Mouse (Mus musculus) forebrain, embryonic 15.5 days (tissue): ENCODE data around the gene P2ry12. TPM values are rescaled to one million over a fixed set of nuclear protein-coding genes. Genes with fewer than 3 reads are reported as not detected.
A peak's percentile ranks its signal among the peaks of the same experiment; 100 is the strongest.

ENCODE experiments used
- ATAC-seq: fragments of 200-750 bp; cut with Nextera tagmentation; replicated peaks from 2 replicates; pipeline ENCODE4 v1.8.0; 2017; ENCODE audit warnings: mild to moderate bottlenecking, moderate TSS enrichment, moderate library complexity
- H3K27ac ChIP-seq: fragments of 300-500 bp; sonication (generic); replicated peaks from 2 replicates; pipeline ENCODE4 v1.5.1; 2015; ENCODE audit warnings: mild to moderate bottlenecking, inconsistent platforms
- H3K27me3 ChIP-seq: fragments of 300-500 bp; sonication (generic); 2 replicates; pipeline ENCODE4 v1.6.1; 2015; ENCODE audit warnings: inconsistent platforms
- H3K36me3 ChIP-seq: fragments of 300-500 bp; sonication (generic); 2 replicates; pipeline ENCODE4 v1.6.1; 2015; ENCODE audit warnings: mild to moderate bottlenecking, inconsistent platforms
- H3K4me1 ChIP-seq: fragments of 300-500 bp; sonication (generic); 2 replicates; pipeline ENCODE4 v1.6.1; 2015; ENCODE audit warnings: inconsistent platforms
- H3K4me2 ChIP-seq: fragments of 300-500 bp; sonication (generic); replicated peaks from 2 replicates; pipeline ENCODE4 v1.6.1; 2015; ENCODE audit warnings: mild to moderate bottlenecking, inconsistent platforms
- H3K4me3 ChIP-seq: fragments of 300-500 bp; sonication (generic); 2 replicates; pipeline ENCODE4 v1.5.1; 2015; ENCODE audit warnings: mild to moderate bottlenecking, inconsistent platforms
- H3K9ac ChIP-seq: fragments of 300-500 bp; sonication (generic); replicated peaks from 2 replicates; pipeline ENCODE4 v1.6.1; 2015; ENCODE audit warnings: mild to moderate bottlenecking, inconsistent platforms
- H3K9me3 ChIP-seq: fragments of 300-500 bp; sonication (generic); 2 replicates; pipeline ENCODE4 v1.6.1; 2016; ENCODE audit warnings: inconsistent platforms
- WGBS: fragments of 180-500 bp; shearing (Covaris S2); methylation state at CpG from one replicate; pipeline ENCODE4 v1.1.7; 2015; ENCODE audit warnings: mixed read lengths; 5-methylcytosine and 5-hydroxymethylcytosine counted together
- polyA plus RNA-seq: library from polyadenylated mRNA; unstranded; fragments of >200 nt; fragmentation: Nextera tagmentation; extraction: Ambion mirVana; gene quantifications from 2 replicates; pipeline ENCODE4 v1.2.1, GENCODE M21; 2015

Gene P2ry12
- polyA plus RNA-seq, result 8.0 and 10.6 TPM in 2 replicates

DNA sequence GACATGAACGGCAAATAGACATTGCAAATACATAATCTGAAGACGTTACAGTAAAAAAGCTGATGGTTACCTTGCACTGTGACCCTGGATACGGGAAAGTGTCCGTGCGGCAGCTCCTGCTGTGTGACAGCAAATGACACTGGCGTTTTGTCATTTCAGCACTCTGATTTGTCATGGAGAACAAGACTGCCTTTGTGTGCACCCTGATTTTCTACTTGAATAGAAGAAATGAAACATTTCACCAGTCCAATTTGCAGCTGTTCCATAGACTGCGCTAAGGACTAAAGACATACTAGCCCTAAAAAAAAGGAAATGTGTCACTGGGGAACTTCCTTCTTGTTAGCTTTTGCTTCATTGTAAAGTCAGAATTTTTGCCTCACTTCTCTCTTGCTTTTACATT is at the start of gene P2ry12:
Gene P2ry12, minus strand, starts transcription at position 168 of the 400 bp plus-strand sequence.
- H3K27ac ChIP-seq, result no peak within 1 kb of the TSS
- no peak within 1 kb of the TSS for H3K4me3 ChIP-seq
- 10% methylated on average over 7 of the region's 7 CpGs for WGBS
- no peak within 1 kb of the TSS for H3K9ac ChIP-seq
- H3K9me3 ChIP-seq, result no peaks in the 10 kb centered on the region
- ATAC-seq, result 0 out of 2 replicates have a peak, but pooled peaks have one; percentile 30
- H3K27me3 ChIP-seq, result no peaks in the 10 kb centered on the region
- peaks cover 11% of the 10 kb centered on the region; the same call in 1 of the 2 replicates for H3K4me1 ChIP-seq
- peak within 1 kb of the TSS; percentile 6; the same call in 1 of the 2 replicates for H3K4me2 ChIP-seq
- H3K36me3 ChIP-seq, result no peaks in the 10 kb centered on the region

DNA sequence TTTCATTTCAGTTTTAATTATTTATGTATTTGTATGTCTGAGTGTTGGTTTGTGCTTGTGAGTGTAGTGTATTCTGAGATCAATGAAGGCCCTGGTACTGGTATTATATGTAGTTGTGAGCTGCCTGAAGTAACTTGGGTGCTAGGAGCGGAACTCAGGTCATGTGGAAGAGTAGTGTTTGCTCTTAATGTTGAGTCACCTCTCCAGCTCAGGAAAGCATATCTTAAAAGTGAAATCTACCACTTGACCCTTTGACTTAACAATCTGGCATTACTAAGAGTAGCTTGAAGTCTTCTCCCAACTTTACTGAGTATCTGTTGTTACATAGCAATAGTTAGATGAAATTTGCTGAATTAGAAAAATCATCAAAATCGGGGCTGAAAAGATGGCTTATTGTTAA is 42.8 kb upstream of the P2ry12 start:
- WGBS, result 91% methylated on average over 2 of the region's 2 CpGs
- no peak overlapping the region for H3K9ac ChIP-seq

DNA sequence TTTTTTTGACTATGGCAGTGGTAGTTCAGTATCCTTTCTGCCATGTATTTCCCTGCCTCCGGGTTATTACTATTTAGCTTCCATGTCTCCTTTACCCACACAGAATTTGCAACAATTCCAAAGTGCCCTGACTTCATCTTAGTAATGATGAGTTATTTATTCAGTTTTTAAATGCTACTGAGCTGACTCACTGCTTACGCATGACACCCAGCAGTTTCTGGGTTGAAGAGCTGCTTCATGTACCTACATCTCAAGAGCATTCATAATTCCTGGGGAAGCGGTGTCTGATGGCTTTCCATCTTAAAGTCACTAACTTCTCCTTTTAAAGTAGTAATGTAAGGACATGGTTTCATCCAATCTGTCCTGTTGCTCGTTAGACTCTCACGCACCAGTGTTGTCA is 42.3 kb upstream of the P2ry12 start:
- Histone ChIP-seq H3K9me3 (no peaks in the 10 kb centered on the region), H3K9ac (no peak overlapping the region), H3K27ac (no peak overlapping the region), H3K36me3 (no peaks in the 10 kb centered on the region), H3K4me1 (no peaks in the 10 kb centered on the region), H3K4me3 (no peak overlapping the region), H3K27me3 (no peaks in the 10 kb centered on the region), H3K4me2 (no peak overlapping the region)
- ATAC-seq, result no peak
- WGBS, result 92% methylated on average over 5 of the region's 5 CpGs

More for the DNA sequence above, 42.8 kb upstream of the P2ry12 start:
- H3K9me3 ChIP-seq, result no peaks in the 10 kb centered on the region
- H3K36me3 ChIP-seq, result no peaks in the 10 kb centered on the region
- no peak for ATAC-seq
- H3K4me1 ChIP-seq, result no peaks in the 10 kb centered on the region
- no peak overlapping the region for H3K4me3 ChIP-seq
- no peak overlapping the region for H3K27ac ChIP-seq
- H3K27me3 ChIP-seq, result no peaks in the 10 kb centered on the region
- no peak overlapping the region for H3K4me2 ChIP-seq

- H3K4me1 ChIP-seq, result no peaks in the 10 kb centered on the region
- no peak overlapping the region for H3K27ac ChIP-seq
- ATAC-seq, result no peak
- WGBS, result 87% methylated on average over 16 of the region's 16 CpGs
- H3K9me3 ChIP-seq, result no peaks in the 10 kb centered on the region
- no peak overlapping the region for H3K4me3 ChIP-seq
- no peak overlapping the region for H3K9ac ChIP-seq
- no peaks in the 10 kb centered on the region for H3K36me3 ChIP-seq
- H3K4me2 ChIP-seq, result no peak overlapping the region
- H3K27me3 ChIP-seq, result no peaks in the 10 kb centered on the region
These were observed 35.0 kb upstream of the P2ry12 start for GRCm38 (mm10) chr3:59297653-59298052.

GRCm38 (mm10) chr3:59296563-59297130 is 34.0 kb upstream of the P2ry12 start:
- no peak for ATAC-seq

GRCm38 (mm10) chr3:59295699-59296562 is 33.3 kb upstream of the P2ry12 start:
- 94% methylated on average over 16 of the region's 16 CpGs for WGBS
- no peak overlapping the region for H3K27ac ChIP-seq
- no peak overlapping the region for H3K9ac ChIP-seq
- ATAC-seq, result no peak
- H3K9me3 ChIP-seq, result no peaks in the 10 kb centered on the region
- no peaks in the 10 kb centered on the region for H3K27me3 ChIP-seq
- no peak overlapping the region for H3K4me3 ChIP-seq
- H3K4me1 ChIP-seq, result no peaks in the 10 kb centered on the region
- no peak overlapping the region for H3K4me2 ChIP-seq
- H3K36me3 ChIP-seq, result no peaks in the 10 kb centered on the region

More at GRCm38 (mm10) chr3:59296563-59297130, 34.0 kb upstream of the P2ry12 start:
- Histone ChIP-seq H3K36me3 (no peaks in the 10 kb centered on the region), H3K4me1 (no peaks in the 10 kb centered on the region), H3K4me3 (no peak overlapping the region), H3K9me3 (no peaks in the 10 kb centered on the region), H3K27ac (no peak overlapping the region), H3K27me3 (no peaks in the 10 kb centered on the region), H3K9ac (no peak overlapping the region), H3K4me2 (no peak overlapping the region)
- WGBS, result 96% methylated on average over 5 of the region's 5 CpGs

DNA sequence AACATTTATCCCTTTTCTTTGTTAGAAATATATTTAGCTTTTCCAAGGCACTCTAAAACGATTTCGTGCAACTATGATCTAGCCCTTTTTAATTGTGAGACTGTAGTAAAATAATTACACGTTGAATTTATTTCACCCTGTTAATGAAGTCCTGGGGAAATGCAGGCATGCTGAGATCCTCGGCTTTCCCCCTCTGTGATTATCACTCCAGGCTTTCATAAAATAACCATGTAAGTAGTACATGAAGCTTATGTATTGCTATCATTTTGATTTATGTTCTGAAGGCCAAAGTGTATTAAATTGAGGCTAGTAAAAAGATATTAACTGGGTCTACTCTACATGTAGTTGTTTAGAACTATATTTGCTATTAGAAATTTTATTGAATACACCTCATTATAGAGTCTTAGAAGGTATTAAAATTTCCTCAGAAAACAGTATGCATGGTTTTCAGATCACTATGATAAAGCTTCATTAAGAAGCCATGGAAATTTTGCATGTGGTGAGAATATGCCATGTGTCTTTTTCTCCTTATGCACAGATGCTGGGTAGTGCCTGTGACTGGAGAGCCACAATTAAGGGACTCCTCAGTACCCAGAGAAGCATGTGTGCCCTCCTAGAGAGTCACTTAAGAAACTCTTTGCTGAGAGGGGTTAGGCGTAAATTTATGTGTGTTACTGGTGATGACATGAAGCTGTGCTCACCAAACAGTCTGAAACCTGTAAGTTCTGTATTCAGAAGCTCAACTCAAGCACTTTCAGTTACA is 30.9 kb upstream of the P2ry12 start:
- Histone ChIP-seq H3K4me3 (no peak overlapping the region), H3K36me3 (no peaks in the 10 kb centered on the region), H3K9ac (no peak overlapping the region), H3K4me1 (no peaks in the 10 kb centered on the region), H3K27me3 (no peaks in the 10 kb centered on the region), H3K9me3 (no peaks in the 10 kb centered on the region), H3K4me2 (no peak overlapping the region), H3K27ac (no peak overlapping the region)
- WGBS, result 67% methylated on average over 5 of the region's 5 CpGs
- no peak for ATAC-seq

GRCm38 (mm10) chr3:59290551-59290950 is 27.9 kb upstream of the P2ry12 start:
- Histone ChIP-seq H3K4me3 (no peak overlapping the region), H3K27me3 (no peaks in the 10 kb centered on the region), H3K9ac (no peak overlapping the region), H3K4me1 (no peaks in the 10 kb centered on the region), H3K9me3 (no peaks in the 10 kb centered on the region), H3K36me3 (no peaks in the 10 kb centered on the region), H3K27ac (no peak overlapping the region), H3K4me2 (no peak overlapping the region)
- 88% methylated on average over 2 of the region's 2 CpGs for WGBS
- no peak for ATAC-seq

GRCm38 (mm10) chr3:59278620-59279019 is 15.9 kb upstream of the P2ry12 start:
- no peak overlapping the region for H3K4me3 ChIP-seq
- no peaks in the 10 kb centered on the region for H3K4me1 ChIP-seq
- no peaks in the 10 kb centered on the region for H3K9me3 ChIP-seq
- H3K9ac ChIP-seq, result no peak overlapping the region
- no peak overlapping the region for H3K4me2 ChIP-seq
- no peak overlapping the region for H3K27ac ChIP-seq
- ATAC-seq, result no peak
- no peaks in the 10 kb centered on the region for H3K27me3 ChIP-seq
- H3K36me3 ChIP-seq, result peaks cover 2% of the 10 kb centered on the region; the same call in 1 of the 2 replicates

- ATAC-seq, result no peak
- Histone ChIP-seq H3K4me3 (no peak overlapping the region), H3K9me3 (no peaks in the 10 kb centered on the region), H3K27ac (no peak overlapping the region), H3K4me1 (no peaks in the 10 kb centered on the region), H3K36me3 (peaks cover 2% of the 10 kb centered on the region; the same call in 1 of the 2 replicates), H3K9ac (no peak overlapping the region), H3K27me3 (no peaks in the 10 kb centered on the region), H3K4me2 (no peak overlapping the region)
- 85% methylated on average over 3 of the region's 3 CpGs for whole genome bisulfite sequencing
These were observed 15.5 kb upstream of the P2ry12 start for GRCm38 (mm10) chr3:59278254-59278533.

- no peak overlapping the region for H3K27ac ChIP-seq
- no peak overlapping the region for H3K9ac ChIP-seq
- ATAC-seq, result 0 out of 2 replicates have a peak, but pooled peaks have one; percentile 13
- H3K27me3 ChIP-seq, result no peaks in the 10 kb centered on the region
- H3K9me3 ChIP-seq, result no peaks in the 10 kb centered on the region
- no peak overlapping the region for H3K4me3 ChIP-seq
- peaks cover 2% of the 10 kb centered on the region; the same call in 1 of the 2 replicates for H3K36me3 ChIP-seq
- WGBS, result 7% methylated on average over 3 of the region's 3 CpGs
- H3K4me2 ChIP-seq, result no peak overlapping the region
- H3K4me1 ChIP-seq, result no peaks in the 10 kb centered on the region
These were observed 15.0 kb upstream of the P2ry12 start for GRCm38 (mm10) chr3:59277502-59278253.
